Mouse (Mus musculus): ENCODE results near the gene AF067063.
A peak's percentile ranks its signal among the peaks of the same experiment; 100 is the strongest.
"Not testable (repeated sequence)": the region's sequence is repeated elsewhere in the genome, so short reads cannot be mapped to it uniquely, and the experiment has no call there.

Gene AF067063

GRCm38 (mm10) chr13:119830116-119830515, at the start of gene AF067063:
TSS of gene AF067063 (minus strand) at chr13:119830216.
- DNase-seq (ENCODE audit: low spot score in 2 of 2): not testable (repeated sequence)

- not testable (repeated sequence) for DNase-seq (ENCODE audit: low spot score in 2 of 2)
Measured at GRCm38 (mm10) chr13:119864395-119864999, 34.5 kb upstream of the AF067063 start.

GRCm38 (mm10) chr13:119862399-119862798, 32.4 kb upstream of the AF067063 start:
- not testable (repeated sequence) for DNase-seq (ENCODE audit: low spot score in 2 of 2)

- DNase-seq (ENCODE audit: low spot score in 2 of 2): not testable (repeated sequence)
Measured at GRCm38 (mm10) chr13:119839982-119840381, 10.0 kb upstream of the AF067063 start.

- peak in 1 of 2 experiments; percentile 2 for DNase-seq (ENCODE audit: low spot score in 2 of 2)
Measured at GRCm38 (mm10) chr13:119837719-119838337, 7.8 kb upstream of the AF067063 start.

- not testable (repeated sequence) for DNase-seq (ENCODE audit: low spot score in 2 of 2)
Measured at GRCm38 (mm10) chr13:119836324-119836811, 6.4 kb upstream of the AF067063 start.

GRCm38 (mm10) chr13:119835320-119836056, 5.5 kb upstream of the AF067063 start, which contains the start of gene D13Ertd608e:
TSS of gene D13Ertd608e (plus strand) at chr13:119836006.
- peak in 1 of 2 experiments; percentile 9 for DNase-seq (ENCODE audit: low spot score in 2 of 2)

GRCm38 (mm10) chr13:119817579-119818206, 12.3 kb downstream of the AF067063 start:
- DNase-seq (ENCODE audit: low spot score in 2 of 2): peak in 1 of 2 experiments; percentile 8

- no peak for DNase-seq (ENCODE audit: low spot score in 2 of 2)
Measured at GRCm38 (mm10) chr13:119816798-119817197, 13.2 kb downstream of the AF067063 start.

- DNase-seq (ENCODE audit: low spot score in 2 of 2): no peak
Measured at GRCm38 (mm10) chr13:119810031-119810430, 20.0 kb downstream of the AF067063 start.

- no peak for DNase-seq (ENCODE audit: low spot score in 2 of 2)
Measured at GRCm38 (mm10) chr13:119808937-119809336, 21.1 kb downstream of the AF067063 start.

- DNase-seq (ENCODE audit: low spot score in 2 of 2): no peak
Measured at GRCm38 (mm10) chr13:119797656-119798055, 32.4 kb downstream of the AF067063 start.

GRCm38 (mm10) chr13:119792791-119793404, 37.1 kb downstream of the AF067063 start:
- DNase-seq (ENCODE audit: low spot score in 2 of 2): no peak

GRCm38 (mm10) chr13:119791580-119792135, 38.4 kb downstream of the AF067063 start:
- no peak for DNase-seq (ENCODE audit: low spot score in 2 of 2)

- DNase-seq (ENCODE audit: low spot score in 2 of 2): peak; percentile 94
Measured at GRCm38 (mm10) chr13:119790761-119791579, 39.0 kb downstream of the AF067063 start, which contains the start of gene Zfp131. TSS of gene Zfp131 (minus strand) at chr13:119790889.

GRCm38 (mm10) chr13:119789851-119790717, 39.9 kb downstream of the AF067063 start:
- peak; percentile 24 to 41 for DNase-seq (ENCODE audit: low spot score in 2 of 2)

GRCm38 (mm10) chr13:119783581-119783980, 46.4 kb downstream of the AF067063 start:
- no peak for DNase-seq (ENCODE audit: low spot score in 2 of 2)
